12 mouse cellular contexts compared by ENCODE assay signal in the genomic region with DNA sequence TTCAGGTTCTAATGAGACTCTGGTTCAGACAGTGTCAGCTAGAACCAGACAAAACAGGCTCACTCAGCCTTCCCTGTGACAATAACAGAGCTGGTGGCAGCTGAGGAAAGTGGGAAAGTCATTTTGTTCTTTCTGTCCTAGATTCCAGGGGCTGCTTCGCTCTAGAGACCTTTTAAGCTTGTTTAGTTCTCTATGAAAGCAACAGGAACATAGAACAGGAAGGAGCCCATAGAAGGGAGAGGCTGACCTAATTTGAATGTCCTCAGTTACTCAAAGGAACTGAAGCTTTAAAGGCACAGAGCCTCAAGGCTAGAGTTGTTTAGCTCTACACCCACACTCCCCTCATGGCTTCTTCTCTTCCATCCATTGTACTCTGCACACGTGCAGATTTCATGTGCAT.
DNase-seq lines count a peak whose midpoint lies in the region; TF ChIP-seq lines count a peak whose summit lies in the region.
"Had no signal": no experiment of that assay in that cellular context is flagged by ENCODE, and none has a peak within 500 bp of the region (broad histone marks: within the 10 kb centered on the region; RNA-seq: fewer than 3 reads in every experiment).

No protein-coding gene starts in this region.

- TF ChIP-seq CTCF in brain, embryonic 14.5 days (IDR thresholded peaks at IDR 0.05; ENCODE audit: borderline replicate concordance, extremely low read depth, insufficient read depth, insufficient read length), result no peak

- TF ChIP-seq POLR2A in brain, embryonic 14.5 days (IDR thresholded peaks at IDR 0.05; ENCODE audit: borderline replicate concordance, extremely low read depth, insufficient read depth, insufficient read length, poor library complexity, severe bottlenecking), result no peak

- peak; percentile 83 for DNase-seq in heart, adult 11 months
- DNase-seq in heart, adult 9 months (ENCODE audit: low spot score in 2 of 2), result no peak
- peak; percentile 39 for DNase-seq in right cerebral cortex, adult 18-20 months
- no peak for DNase-seq in right cerebral cortex, postnatal 10 days (ENCODE audit: low spot score in 2 of 2)
- DNase-seq in brain, embryonic 14.5 days (ENCODE audit: low read depth), result peak; percentile 44
- DNase-seq in telencephalon, adult 2 months (ENCODE audit: low read depth, low spot score), result peak; percentile 44
- no peak for DNase-seq in left cerebral cortex, postnatal 4 days
- no peak for DNase-seq in kidney, postnatal 36 days
- DNase-seq: cerebellum, adult 2 months; kidney, postnatal 10 days; lung, postnatal 36 days; thymus, adult 18-20 months had no signal

- intact Hi-C loops in left cerebral cortex, postnatal 4 days (cut with DNase I), result no loop called here

Comparison
In these comparisons a context has a peak if more than half of its experiments do, and no peak if none do; other contexts are left out.
1. DNase-seq: peak in heart, adult 11 months (single experiment), right cerebral cortex, adult 18-20 months (single experiment), brain, embryonic 14.5 days (single experiment) and telencephalon, adult 2 months (single experiment); none in heart, adult 9 months (0 of 2), right cerebral cortex, postnatal 10 days (0 of 2), left cerebral cortex, postnatal 4 days (single experiment) and kidney, postnatal 36 days (0 of 2).